Mouse (Mus musculus) liver, embryonic 14.5 days (tissue): Measurements from ENCODE around the gene Med23.

Source experiments
- CTCF ChIP-seq: IDR thresholded peaks from 2 replicates; pipeline ENCODE4 v1.5.1; 2016; ENCODE audit warnings: antibody characterized with exemption, low read depth, control low read depth
- EP300 ChIP-seq: IDR thresholded peaks from 2 replicates; pipeline ENCODE4 v1.6.1; 2016; ENCODE audit warnings: antibody characterized with exemption, low read depth

- TF ChIP-seq CTCF: no peak
- TF ChIP-seq EP300: no peak
Observed at GRCm38 (mm10) chr10:24958280-24959042, 88.7 kb downstream of the Med23 start.
